Mouse (Mus musculus) bone marrow macrophage, adult 2 months (primary cell): ENCODE data around the gene Nme7. TPM values are rescaled to one million over a fixed set of nuclear protein-coding genes. Genes with fewer than 3 reads are reported as not detected.

Experiments
- H3K27ac ChIP-seq: 2 replicates; pipeline ENCODE4 v1.5.1; 2012; ENCODE audit warnings: low read depth, low read length; ENCODE audit not compliant: insufficient read depth
- H3K4me1 ChIP-seq: 2 replicates; pipeline ENCODE4 v1.6.1; 2012; ENCODE audit warnings: low read length; ENCODE audit not compliant: control insufficient read depth, insufficient read depth
- H3K4me3 ChIP-seq: 2 replicates; pipeline ENCODE4 v1.5.1; 2012; ENCODE audit warnings: mild to moderate bottlenecking, low read length, moderate library complexity; ENCODE audit not compliant: insufficient read depth
- CTCF ChIP-seq: IDR thresholded peaks from 2 replicates; pipeline ENCODE4 v1.5.1; 2012; ENCODE audit warnings: low read depth, mild to moderate bottlenecking, low read length, moderate library complexity
- POLR2A ChIP-seq: IDR thresholded peaks from 2 replicates; pipeline ENCODE4 v1.6.1; 2012; ENCODE audit warnings: mild to moderate bottlenecking, low read depth, low read length, borderline replicate concordance
- polyA plus RNA-seq: library from polyadenylated mRNA; stranded (reverse); fragments of >200 nt; gene quantifications from 2 replicates; pipeline ENCODE4 v1.2.4, GENCODE M21; 2012; ENCODE audit not compliant: missing spikeins, insufficient read depth, insufficient read length

Gene Nme7
- polyA plus RNA-seq, 1 experiment = 16.0 TPM

GRCm38 (mm10) chr1:164480755-164481644 is 177.1 kb downstream of the Nme7 start:
- H3K4me3 ChIP-seq = no peak overlapping the region
- no peaks in the 10 kb centered on the region for H3K4me1 ChIP-seq
- no peak for TF ChIP-seq CTCF
- TF ChIP-seq POLR2A = no peak
- no peak overlapping the region for H3K27ac ChIP-seq

DNA sequence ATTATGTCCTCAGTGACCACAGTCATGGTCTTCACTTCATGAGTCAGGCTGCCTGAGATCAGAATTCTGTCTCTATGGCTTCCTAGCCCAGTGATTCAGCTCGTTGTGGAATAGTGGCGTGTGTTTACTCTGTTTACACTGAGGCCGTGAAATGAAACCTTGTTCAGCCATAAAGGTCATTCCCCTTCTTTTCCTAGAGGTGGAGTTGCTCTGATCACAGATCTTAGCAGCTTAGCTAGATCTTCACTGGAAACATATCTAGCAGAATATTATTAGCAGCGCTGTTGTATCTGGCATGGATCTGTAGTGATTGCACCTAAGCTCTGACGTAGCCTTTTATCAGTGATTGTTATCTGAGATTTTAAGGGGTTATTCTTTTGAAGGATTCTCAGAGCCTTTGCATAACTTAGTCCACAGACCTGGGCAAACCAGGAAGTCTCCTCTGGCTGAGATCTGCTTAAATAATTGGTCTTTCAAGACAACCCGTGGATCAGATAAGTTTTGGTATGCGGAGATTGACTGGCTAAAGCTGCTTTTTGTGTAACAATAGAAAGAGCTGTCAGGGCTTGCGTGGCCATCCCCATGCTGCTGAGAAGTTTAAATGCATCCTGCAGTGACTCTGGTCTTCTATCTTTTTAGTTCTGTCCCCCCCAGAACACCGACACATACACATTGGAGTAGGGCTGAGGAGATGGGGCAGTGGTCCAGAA is 177.9 kb downstream of the Nme7 start:
- H3K4me1 ChIP-seq = no peaks in the 10 kb centered on the region

DNA sequence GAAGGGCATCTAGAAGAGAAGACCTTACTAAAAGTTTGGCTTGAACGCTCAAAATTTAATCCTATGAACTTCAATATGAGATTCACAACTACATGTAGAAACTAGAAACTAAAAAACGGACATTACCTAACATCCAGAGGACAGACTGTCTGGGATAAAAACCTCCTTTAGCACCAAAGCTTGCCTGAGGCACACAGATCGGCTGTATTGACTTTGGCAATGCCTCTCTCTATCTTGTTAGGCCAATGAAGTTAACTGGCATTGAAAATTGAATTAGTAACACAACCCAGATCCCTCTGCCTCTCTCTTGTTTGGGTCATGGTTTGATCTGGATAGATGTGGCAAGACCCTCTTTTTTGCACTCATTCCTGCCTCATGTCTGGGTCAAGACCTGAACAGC is 178.9 kb downstream of the Nme7 start:
- H3K4me3 ChIP-seq = no peak overlapping the region
- H3K27ac ChIP-seq = no peak overlapping the region
- TF ChIP-seq POLR2A (no peak), CTCF (no peak)
- H3K4me1 ChIP-seq = no peaks in the 10 kb centered on the region

More for the DNA sequence above, 177.9 kb downstream of the Nme7 start:
- Histone ChIP-seq H3K4me3 (no peak overlapping the region), H3K27ac (no peak overlapping the region)
- TF ChIP-seq POLR2A (no peak), CTCF (no peak)

DNA sequence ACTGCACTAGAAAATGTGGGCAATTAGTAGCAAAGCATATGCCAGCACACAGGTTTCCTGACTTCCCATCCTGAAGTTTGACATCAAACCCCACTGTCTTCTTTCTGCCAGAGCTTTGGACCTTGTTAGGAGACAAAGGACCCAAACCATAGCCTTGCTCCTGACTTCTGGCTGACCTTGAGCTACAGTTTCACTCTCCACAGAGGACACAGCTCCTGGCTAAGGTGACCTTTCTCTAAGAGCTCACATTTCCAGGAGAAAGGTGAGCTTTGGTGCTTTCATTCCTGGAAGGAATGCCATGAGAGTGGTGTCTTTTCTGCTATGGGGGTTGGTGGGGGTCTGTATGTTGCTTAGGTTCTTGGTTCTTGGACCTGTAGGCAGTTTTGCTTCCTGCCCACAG is 179.8 kb downstream of the Nme7 start:
- Histone ChIP-seq H3K27ac (no peak overlapping the region), H3K4me3 (no peak overlapping the region), H3K4me1 (no peaks in the 10 kb centered on the region)
- TF ChIP-seq POLR2A (no peak), CTCF (no peak)

Other genes starting within 250 kb of the Nme7 start
- gene Sell, start 242.1 kb upstream of the Nme7 start, polyA plus RNA-seq = 1.1 and 1.4 TPM in 2 replicates
- gene Selp, start 188.9 kb upstream of the Nme7 start, polyA plus RNA-seq = not detected in 2 replicates
- gene F5, start 152.3 kb upstream of the Nme7 start, polyA plus RNA-seq = 0.09 and 0.15 TPM in 2 replicates
- gene Slc19a2, start 55.1 kb upstream of the Nme7 start, polyA plus RNA-seq = 6.7 and 7.3 TPM in 2 replicates
- gene Ccdc181, start 28.5 kb upstream of the Nme7 start, polyA plus RNA-seq = 10.2 and 11.1 TPM in 2 replicates
- 11.0 and 11.2 TPM in 2 replicates for gene Blzf1, start 3.4 kb downstream of the Nme7 start, polyA plus RNA-seq
- gene Atp1b1, start 154.2 kb downstream of the Nme7 start, polyA plus RNA-seq = not detected in 2 replicates